Mouse (Mus musculus) skeletal muscle tissue, adult 2 months (tissue): ENCODE data around the gene Camk2n2.
"Not testable (repeated sequence)": the region's sequence is repeated elsewhere in the genome, so short reads cannot be mapped to it uniquely, and the experiment has no call there.

Source experiments
- DNase-seq: peaks from one replicate; pipeline ENCODE4 v3.0.0-alpha.2; 2012; ENCODE audit warnings: low read depth, low spot score

Camk2n2 gene

GRCm38 (mm10) chr16:20621191-20621990, at the start of gene Camk2n2:
Gene Camk2n2 (minus strand): TSS chr16:20621287.
- no peak for DNase-seq

- DNase-seq, result no peak
Observed at GRCm38 (mm10) chr16:20670291-20670690, 49.2 kb upstream of the Camk2n2 start.

GRCm38 (mm10) chr16:20668013-20668412, 46.9 kb upstream of the Camk2n2 start, which contains the start of gene Eif4g1:
Gene Eif4g1 (plus strand): TSS chr16:20668313.
- not testable (repeated sequence) for DNase-seq

GRCm38 (mm10) chr16:20657661-20658060, 36.6 kb upstream of the Camk2n2 start:
- no peak for DNase-seq

GRCm38 (mm10) chr16:20653315-20653714, 32.2 kb upstream of the Camk2n2 start:
- no peak for DNase-seq

GRCm38 (mm10) chr16:20651947-20652310, 30.8 kb upstream of the Camk2n2 start:
- DNase-seq, result no peak

- DNase-seq, result peak; percentile 92
Observed at GRCm38 (mm10) chr16:20651076-20651946, 30.2 kb upstream of the Camk2n2 start, which contains the start of gene Psmd2. Gene Psmd2 (plus strand): TSS chr16:20651652.

- DNase-seq, result no peak
Observed at GRCm38 (mm10) chr16:20643911-20644310, 22.8 kb upstream of the Camk2n2 start.

- no peak for DNase-seq
Observed at GRCm38 (mm10) chr16:20642161-20642560, 21.1 kb upstream of the Camk2n2 start.

GRCm38 (mm10) chr16:20638367-20638766, 17.3 kb upstream of the Camk2n2 start:
- DNase-seq, result no peak

GRCm38 (mm10) chr16:20637410-20637809, 16.3 kb upstream of the Camk2n2 start:
- DNase-seq, result no peak

GRCm38 (mm10) chr16:20629731-20630634, 8.9 kb upstream of the Camk2n2 start, which contains the start of gene Ece2:
Gene Ece2 (plus strand): TSS chr16:20629828.
- DNase-seq, result no peak

- no peak for DNase-seq
Observed at GRCm38 (mm10) chr16:20628871-20629391, 7.8 kb upstream of the Camk2n2 start.

- DNase-seq, result no peak
Observed at GRCm38 (mm10) chr16:20623211-20623610, 2.1 kb upstream of the Camk2n2 start.

- peak; percentile 24 for DNase-seq
Observed at GRCm38 (mm10) chr16:20621991-20622685, 1.1 kb upstream of the Camk2n2 start.

GRCm38 (mm10) chr16:20620751-20621190, 316 bp downstream of the Camk2n2 start:
- no peak for DNase-seq

GRCm38 (mm10) chr16:20620399-20620735, 720 bp downstream of the Camk2n2 start:
- no peak for DNase-seq

- DNase-seq, result no peak
Observed at GRCm38 (mm10) chr16:20619541-20620398, 1.3 kb downstream of the Camk2n2 start.
